Mouse (Mus musculus): Measurements from ENCODE around the gene Sccpdh. TPM values are rescaled to one million over a fixed set of nuclear protein-coding genes. Genes with fewer than 3 reads are reported as not detected.

The Sccpdh gene
- polyA plus RNA-seq, 1 experiment = 8.4 TPM

DNA sequence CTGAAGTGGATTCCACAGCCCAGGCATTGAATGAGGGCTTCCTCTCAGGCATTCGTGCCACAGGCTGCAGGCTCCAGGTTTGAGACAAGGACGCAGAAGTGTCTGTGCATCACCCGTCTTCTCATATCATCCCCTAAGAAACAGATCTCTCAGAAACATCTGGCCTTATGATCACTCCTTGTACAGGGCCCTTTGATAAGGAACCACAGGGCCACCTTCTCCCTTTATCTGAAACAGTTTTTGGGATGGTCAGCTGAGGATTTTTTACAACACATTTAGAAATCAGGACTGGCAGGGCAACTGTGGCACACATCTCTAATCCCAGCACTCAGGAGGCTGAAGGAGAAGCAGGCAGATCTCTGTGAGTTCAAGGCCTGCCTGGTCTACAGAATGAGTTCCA, 18.7 kb upstream of the Sccpdh start:
- 65% methylated on average over 3 of the region's 3 CpGs for WGBS
- H3K4me1 ChIP-seq (ENCODE audit: control insufficient read depth, insufficient read depth, insufficient read length, low read length) = peaks cover 14% of the 10 kb centered on the region; the same call in 1 of the 2 replicates
- H3K27me3 ChIP-seq (ENCODE audit: control insufficient read depth, insufficient read depth, low read length) = no peaks in the 10 kb centered on the region
- no peak overlapping the region for H3K4me3 ChIP-seq (ENCODE audit: low read depth, low read length)
- TF ChIP-seq CTCF (IDR thresholded peaks at IDR 0.05; ENCODE audit: extremely low read depth, insufficient read length, insufficient replicate concordance, low read depth, low read length) (no peak), POLR2A (IDR thresholded peaks at IDR 0.05; ENCODE audit: low read depth, low read length) (no peak)
- no peak overlapping the region for H3K27ac ChIP-seq (ENCODE audit: insufficient read depth, low read depth, low read length)
- H3K36me3 ChIP-seq (ENCODE audit: control insufficient read depth, insufficient read depth, low read length) = no peaks in the 10 kb centered on the region

DNA sequence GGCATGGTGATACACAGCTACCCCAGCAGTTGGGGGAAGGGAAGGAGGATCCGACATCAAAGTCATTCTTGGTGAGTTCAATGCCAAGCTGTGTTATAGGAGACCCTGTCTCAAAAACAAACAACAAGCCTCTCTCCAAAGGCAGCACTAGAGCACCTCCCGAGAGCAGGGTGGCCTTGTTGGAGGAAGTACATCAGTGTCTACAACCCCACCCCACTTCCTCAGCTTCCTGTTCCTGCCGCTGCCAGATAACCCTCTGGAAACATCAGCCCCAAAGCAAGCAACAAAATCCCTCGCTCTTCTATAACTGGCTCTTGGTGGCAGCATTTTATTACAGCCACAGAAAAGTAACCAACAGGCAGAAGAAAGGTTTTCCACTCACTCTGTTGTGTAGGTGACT, 17.7 kb upstream of the Sccpdh start:
- Histone ChIP-seq H3K4me3 (ENCODE audit: low read depth, low read length) (no peak overlapping the region), H3K4me1 (ENCODE audit: control insufficient read depth, insufficient read depth, insufficient read length, low read length) (peaks cover 14% of the 10 kb centered on the region; the same call in 1 of the 2 replicates), H3K27ac (ENCODE audit: insufficient read depth, low read depth, low read length) (no peak overlapping the region), H3K36me3 (ENCODE audit: control insufficient read depth, insufficient read depth, low read length) (no peaks in the 10 kb centered on the region), H3K27me3 (ENCODE audit: control insufficient read depth, insufficient read depth, low read length) (no peaks in the 10 kb centered on the region)
- 74% methylated on average over 4 of the region's 4 CpGs for WGBS
- TF ChIP-seq POLR2A (IDR thresholded peaks at IDR 0.05; ENCODE audit: low read depth, low read length) (no peak), CTCF (IDR thresholded peaks at IDR 0.05; ENCODE audit: extremely low read depth, insufficient read length, insufficient replicate concordance, low read depth, low read length) (no peak)

DNA sequence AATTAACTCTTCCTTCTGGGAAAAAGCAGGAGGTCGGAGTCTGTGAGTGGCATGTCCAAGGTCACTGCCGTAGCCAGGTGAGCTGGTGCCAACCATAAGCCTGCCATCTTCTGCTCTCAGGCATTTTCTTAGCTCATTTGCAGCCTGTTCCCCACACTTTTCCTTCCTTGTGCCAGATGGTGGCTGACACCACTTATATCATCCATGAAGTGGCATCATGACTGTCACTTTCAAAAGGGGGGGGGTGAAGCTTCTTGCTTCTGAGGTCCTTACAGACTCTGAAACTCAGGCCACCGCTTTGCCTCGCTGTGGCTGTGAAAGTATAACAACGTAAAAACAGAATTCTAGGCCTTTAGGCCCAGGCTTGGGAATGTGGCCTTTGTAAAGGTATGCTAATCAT, 16.8 kb upstream of the Sccpdh start:
- TF ChIP-seq POLR2A (IDR thresholded peaks at IDR 0.05; ENCODE audit: low read depth, low read length) (no peak), CTCF (IDR thresholded peaks at IDR 0.05; ENCODE audit: extremely low read depth, insufficient read length, insufficient replicate concordance, low read depth, low read length) (no peak)
- H3K27me3 ChIP-seq (ENCODE audit: control insufficient read depth, insufficient read depth, low read length) = no peaks in the 10 kb centered on the region
- H3K36me3 ChIP-seq (ENCODE audit: control insufficient read depth, insufficient read depth, low read length) = no peaks in the 10 kb centered on the region
- H3K4me3 ChIP-seq (ENCODE audit: low read depth, low read length) = no peak overlapping the region
- H3K4me1 ChIP-seq (ENCODE audit: control insufficient read depth, insufficient read depth, insufficient read length, low read length) = peaks cover 13% of the 10 kb centered on the region; the same call in 1 of the 2 replicates
- peak overlapping the region; percentile 79 for H3K27ac ChIP-seq (ENCODE audit: insufficient read depth, low read depth, low read length)
- 75% methylated on average over 5 of the region's 5 CpGs for WGBS

DNA sequence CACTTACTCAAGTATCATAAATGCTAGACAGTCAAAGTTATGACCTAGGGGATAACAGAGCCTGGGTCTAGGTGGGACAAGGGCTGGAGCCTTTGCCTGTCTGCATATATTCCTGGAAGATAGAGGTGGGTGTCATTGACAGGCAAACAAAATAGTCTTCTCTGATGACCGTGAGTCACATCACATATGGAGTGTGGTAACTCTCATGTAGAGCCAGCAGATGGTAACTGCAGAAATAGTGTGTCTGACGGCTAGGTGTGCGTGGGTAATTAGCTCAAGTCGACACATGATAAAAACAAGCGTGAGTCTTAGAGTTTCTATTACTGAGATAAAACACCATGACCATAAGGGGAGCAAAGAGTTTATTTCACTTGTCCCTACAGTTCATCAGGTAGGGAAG, 4.9 kb upstream of the Sccpdh start:
- H3K27me3 ChIP-seq (ENCODE audit: control insufficient read depth, insufficient read depth, low read length) = no peaks in the 10 kb centered on the region
- TF ChIP-seq CTCF (IDR thresholded peaks at IDR 0.05; ENCODE audit: extremely low read depth, insufficient read length, insufficient replicate concordance, low read depth, low read length) = no peak
- TF ChIP-seq POLR2A (IDR thresholded peaks at IDR 0.05; ENCODE audit: low read depth, low read length) = no peak
- H3K4me1 ChIP-seq (ENCODE audit: control insufficient read depth, insufficient read depth, insufficient read length, low read length) = peaks cover 6% of the 10 kb centered on the region; the same call in 1 of the 2 replicates
- H3K4me3 ChIP-seq (ENCODE audit: low read depth, low read length) = no peak overlapping the region
- 89% methylated on average over 5 of the region's 5 CpGs for WGBS
- H3K27ac ChIP-seq (ENCODE audit: insufficient read depth, low read depth, low read length) = no peak overlapping the region
- no peaks in the 10 kb centered on the region for H3K36me3 ChIP-seq (ENCODE audit: control insufficient read depth, insufficient read depth, low read length)

DNA sequence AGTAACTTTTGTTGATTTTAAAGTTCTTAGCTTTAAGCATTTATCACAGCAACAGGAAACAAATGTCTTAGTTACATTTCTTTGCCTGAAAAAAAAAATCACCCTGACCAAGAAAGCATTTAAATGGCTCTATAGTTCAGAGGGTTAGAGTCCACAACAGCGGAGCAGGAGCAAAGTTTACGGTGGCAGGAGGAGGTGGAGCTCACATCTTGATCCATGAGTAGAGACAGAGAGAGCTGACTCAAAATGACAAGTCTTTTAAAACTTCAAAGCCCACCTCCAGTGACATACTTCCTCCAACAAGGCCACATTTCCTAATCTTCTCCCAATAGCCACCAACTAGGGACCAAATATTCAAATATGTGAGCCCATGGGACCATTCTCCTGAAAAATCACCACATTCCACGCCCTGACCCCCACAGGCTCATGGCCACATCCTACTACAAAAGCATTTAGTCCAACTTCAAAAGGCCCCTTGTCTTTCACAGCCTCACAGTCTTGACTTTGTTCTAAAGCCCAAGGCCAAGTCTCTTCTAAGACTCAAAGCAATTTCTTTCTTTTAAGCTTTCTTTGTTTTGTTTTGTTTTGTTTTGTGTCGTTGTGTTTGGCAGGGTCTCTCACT, 3.6 kb upstream of the Sccpdh start:
- Histone ChIP-seq H3K4me3 (ENCODE audit: low read depth, low read length) (no peak overlapping the region), H3K27me3 (ENCODE audit: control insufficient read depth, insufficient read depth, low read length) (no peaks in the 10 kb centered on the region), H3K36me3 (ENCODE audit: control insufficient read depth, insufficient read depth, low read length) (no peaks in the 10 kb centered on the region), H3K27ac (ENCODE audit: insufficient read depth, low read depth, low read length) (peak overlapping the region; percentile 91), H3K4me1 (ENCODE audit: control insufficient read depth, insufficient read depth, insufficient read length, low read length) (peaks cover 6% of the 10 kb centered on the region; the same call in 1 of the 2 replicates)
- WGBS = 53% methylated on average over 4 of the region's 4 CpGs
- TF ChIP-seq POLR2A (IDR thresholded peaks at IDR 0.05; ENCODE audit: low read depth, low read length) = no peak
- TF ChIP-seq CTCF (IDR thresholded peaks at IDR 0.05; ENCODE audit: extremely low read depth, insufficient read length, insufficient replicate concordance, low read depth, low read length) = no peak

DNA sequence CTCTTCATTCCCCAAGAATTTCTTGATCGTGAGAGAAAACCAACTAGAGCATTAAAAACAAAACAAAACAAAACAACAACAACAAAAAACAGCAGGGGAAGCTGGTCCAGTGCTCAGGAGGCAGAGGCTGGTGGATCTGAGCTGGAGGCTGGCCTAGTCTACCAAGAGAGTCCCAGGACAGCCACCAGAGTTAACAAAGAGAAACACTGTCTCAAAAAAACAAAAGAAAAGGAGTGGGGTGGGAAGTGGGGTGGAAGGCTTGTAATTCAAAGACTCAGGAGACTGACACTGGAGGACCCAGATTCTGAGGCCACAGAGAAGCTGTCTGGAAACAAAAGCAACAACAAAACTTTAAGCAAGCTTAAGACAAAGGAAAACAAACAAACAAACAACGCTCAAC, 1.0 kb upstream of the Sccpdh start:
- H3K36me3 ChIP-seq (ENCODE audit: control insufficient read depth, insufficient read depth, low read length) = no peaks in the 10 kb centered on the region
- no peak overlapping the region for H3K4me3 ChIP-seq (ENCODE audit: low read depth, low read length)
- no peak for TF ChIP-seq POLR2A (IDR thresholded peaks at IDR 0.05; ENCODE audit: low read depth, low read length)
- TF ChIP-seq CTCF (IDR thresholded peaks at IDR 0.05; ENCODE audit: extremely low read depth, insufficient read length, insufficient replicate concordance, low read depth, low read length) = no peak
- peaks cover 6% of the 10 kb centered on the region; the same call in 1 of the 2 replicates for H3K4me1 ChIP-seq (ENCODE audit: control insufficient read depth, insufficient read depth, insufficient read length, low read length)
- no peak overlapping the region for H3K27ac ChIP-seq (ENCODE audit: insufficient read depth, low read depth, low read length)
- 86% methylated on average over 2 of the region's 2 CpGs for WGBS
- H3K27me3 ChIP-seq (ENCODE audit: control insufficient read depth, insufficient read depth, low read length) = no peaks in the 10 kb centered on the region

DNA sequence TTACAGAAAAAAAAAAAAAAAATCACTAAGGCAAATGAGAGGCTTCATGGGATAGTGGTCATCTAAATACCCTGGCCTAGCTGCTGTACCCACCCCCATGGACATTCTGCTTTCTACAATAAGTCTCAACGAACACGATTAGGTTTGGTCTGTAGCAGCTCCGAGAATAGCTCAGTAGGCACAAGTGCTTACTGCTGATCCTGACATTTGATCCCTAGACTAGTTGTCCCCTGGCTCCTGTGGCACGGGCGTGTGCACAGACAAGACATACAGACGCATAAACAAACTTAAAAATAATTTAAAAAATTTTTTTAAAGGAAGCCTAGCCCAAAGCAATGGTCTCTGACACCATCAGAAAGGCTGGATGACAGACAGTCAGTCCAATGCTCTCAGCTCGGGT, 560 bp upstream of the Sccpdh start:
- Histone ChIP-seq H3K4me1 (ENCODE audit: control insufficient read depth, insufficient read depth, insufficient read length, low read length) (peaks cover 6% of the 10 kb centered on the region; the same call in 1 of the 2 replicates), H3K27me3 (ENCODE audit: control insufficient read depth, insufficient read depth, low read length) (no peaks in the 10 kb centered on the region), H3K4me3 (ENCODE audit: low read depth, low read length) (peak overlapping the region; percentile 80), H3K36me3 (ENCODE audit: control insufficient read depth, insufficient read depth, low read length) (no peaks in the 10 kb centered on the region; the same call in 1 of the 2 replicates), H3K27ac (ENCODE audit: insufficient read depth, low read depth, low read length) (no peak overlapping the region)
- 40% methylated on average over 7 of the region's 7 CpGs for WGBS
- TF ChIP-seq CTCF (IDR thresholded peaks at IDR 0.05; ENCODE audit: extremely low read depth, insufficient read length, insufficient replicate concordance, low read depth, low read length) (no peak), POLR2A (IDR thresholded peaks at IDR 0.05; ENCODE audit: low read depth, low read length) (no peak)
